8 mouse cellular contexts compared by ENCODE assay signal in genomic region chr15:62328305-62328881, GRCm38 (mm10).
DNase-seq lines count a peak whose midpoint lies in the region; ATAC-seq lines count a peak whose summit lies in the region.

No protein-coding gene starts in this region.

- H3K4me2 ChIP-seq in neural tube, embryonic 15.5 days = no peak overlapping the region
- H3K4me2 ChIP-seq in intestine, embryonic 14.5 days (ENCODE audit: low read length) = 0 out of 2 replicates have a peak overlapping the region, but pooled peaks have one; percentile 4

- H3K9ac ChIP-seq in neural tube, embryonic 15.5 days (replicated peaks) = no peak overlapping the region
- H3K9ac ChIP-seq in intestine, embryonic 14.5 days (ENCODE audit: low read length) = no peak overlapping the region

- peaks cover 10% of the 10 kb centered on the region; the same call in 1 of the 2 replicates for H3K4me1 ChIP-seq in neural tube, embryonic 15.5 days
- peaks cover 8% of the 10 kb centered on the region for H3K4me1 ChIP-seq in intestine, embryonic 14.5 days (replicated peaks; ENCODE audit: control insufficient read depth, insufficient read depth, low read length)

- no peak overlapping the region for H3K27ac ChIP-seq in neural tube, embryonic 15.5 days (replicated peaks)
- no peak overlapping the region for H3K27ac ChIP-seq in intestine, embryonic 14.5 days (ENCODE audit: low read depth)

- intact Hi-C loops in left cerebral cortex, postnatal 4 days (cut with DNase I) = no loop called here
- intact Hi-C loops in left cerebral cortex, postnatal 14 days (cut with DNase I) = no loop called here

- ATAC-seq in neural tube, embryonic 15.5 days (ENCODE audit: low FRiP score) = no peak
- ATAC-seq in erythroid progenitor cell, adult 5-6 weeks (replicated peaks; ENCODE audit: low FRiP score, poor library complexity, severe bottlenecking) = 0 out of 2 replicates have a peak, but pooled peaks have one; percentile 39
- ATAC-seq in intestine, embryonic 14.5 days (replicated peaks; ENCODE audit: low FRiP score, low TSS enrichment, low read depth) = no peak

- no peaks in the 10 kb centered on the region for H3K36me3 ChIP-seq in neural tube, embryonic 15.5 days
- H3K36me3 ChIP-seq in intestine, embryonic 14.5 days (ENCODE audit: control insufficient read depth, insufficient read depth, low read length) = no peaks in the 10 kb centered on the region

- peak; percentile 26 for DNase-seq in neural tube, embryonic 10.5 days (ENCODE audit: extremely low spot score, low spot score)
- no peak for DNase-seq in intestine, embryonic 14.5 days (ENCODE audit: low spot score)
- peak; percentile 17 for DNase-seq in lung, postnatal 14 days
- no peak for DNase-seq in left cerebral cortex, postnatal 4 days
- no peak for DNase-seq in layer of hippocampus, postnatal 14 days (ENCODE audit: low spot score in 2 of 2)
- no peak for DNase-seq in left cerebral cortex, postnatal 14 days (ENCODE audit: low spot score in 2 of 2)

- 63% methylated on average over 9 of the region's 9 CpGs for WGBS in neural tube, embryonic 15.5 days
- WGBS in intestine, embryonic 14.5 days = 41% methylated on average over 9 of the region's 9 CpGs

- H3K9me3 ChIP-seq in neural tube, embryonic 15.5 days (replicated peaks) = no peaks in the 10 kb centered on the region
- H3K9me3 ChIP-seq in intestine, embryonic 14.5 days (ENCODE audit: control insufficient read depth, low read length) = no peaks in the 10 kb centered on the region

- no peak overlapping the region for H3K4me3 ChIP-seq in neural tube, embryonic 15.5 days (replicated peaks)
- no peak overlapping the region for H3K4me3 ChIP-seq in intestine, embryonic 14.5 days (ENCODE audit: low read depth, low read length)

- no peaks in the 10 kb centered on the region for H3K27me3 ChIP-seq in neural tube, embryonic 15.5 days (replicated peaks)
- H3K27me3 ChIP-seq in intestine, embryonic 14.5 days (replicated peaks; ENCODE audit: control insufficient read depth, insufficient read depth, low read length) = no peaks in the 10 kb centered on the region

Comparison
In these comparisons a context has a peak if more than half of its experiments do, and no peak if none do; other contexts are left out.
1. DNase-seq: peak in neural tube, embryonic 10.5 days (single experiment) and lung, postnatal 14 days (single experiment); none in intestine, embryonic 14.5 days (single experiment), left cerebral cortex, postnatal 4 days (single experiment), layer of hippocampus, postnatal 14 days (0 of 2) and left cerebral cortex, postnatal 14 days (0 of 2).